Comparison of ENCODE assay signal across 8 mouse cellular contexts in genomic region chr6:65043241-65043640, GRCm38 (mm10). TPM values are rescaled to one million over a fixed set of nuclear protein-coding genes. Genes with fewer than 3 reads are reported as not detected.
DNase-seq lines count a peak whose midpoint lies in the region; ATAC-seq and TF ChIP-seq lines count a peak whose summit lies in the region.

No protein-coding gene starts in this region.

- peaks cover 30% of the 10 kb centered on the region for H3K36me3 ChIP-seq in lung, embryonic 16.5 days (ENCODE audit: control insufficient read depth, insufficient read depth, low read length)
- peaks cover 17% of the 10 kb centered on the region; the same call in 1 of the 2 replicates for H3K36me3 ChIP-seq in hindbrain, postnatal 0 days (ENCODE audit: insufficient read depth, low read length)
- H3K36me3 ChIP-seq in midbrain, embryonic 16.5 days (ENCODE audit: control insufficient read depth, insufficient read depth, low read length) = peaks cover 19% of the 10 kb centered on the region

- H3K27ac ChIP-seq in lung, embryonic 16.5 days (ENCODE audit: low read length) = peak overlapping the region; percentile 97
- H3K27ac ChIP-seq in hindbrain, postnatal 0 days = peak overlapping the region; percentile 98
- peak overlapping the region; percentile 99 for H3K27ac ChIP-seq in midbrain, embryonic 16.5 days (ENCODE audit: low read length)

- no peaks in the 10 kb centered on the region for H3K27me3 ChIP-seq in lung, embryonic 16.5 days (ENCODE audit: control insufficient read depth, insufficient read depth, low read depth, low read length)
- no peaks in the 10 kb centered on the region for H3K27me3 ChIP-seq in hindbrain, postnatal 0 days (ENCODE audit: insufficient read depth, low read length)
- no peaks in the 10 kb centered on the region for H3K27me3 ChIP-seq in midbrain, embryonic 16.5 days (ENCODE audit: control insufficient read depth, insufficient read depth, low read depth, low read length)

- H3K9me3 ChIP-seq in lung, embryonic 16.5 days (ENCODE audit: control insufficient read depth, low read length) = no peaks in the 10 kb centered on the region
- H3K9me3 ChIP-seq in hindbrain, postnatal 0 days (ENCODE audit: low read length) = no peaks in the 10 kb centered on the region
- no peaks in the 10 kb centered on the region for H3K9me3 ChIP-seq in midbrain, embryonic 16.5 days (replicated peaks; ENCODE audit: control insufficient read depth, low read length, poor library complexity, severe bottlenecking)

- peak overlapping the region; percentile 91 for H3K9ac ChIP-seq in lung, embryonic 16.5 days (ENCODE audit: low read length)
- H3K9ac ChIP-seq in hindbrain, postnatal 0 days (replicated peaks; ENCODE audit: low read length) = peak overlapping the region; percentile 98
- peak overlapping the region; percentile 99 for H3K9ac ChIP-seq in midbrain, embryonic 16.5 days (ENCODE audit: low read depth, low read length)

- peak; percentile 10; the same call in 1 of the 2 replicates for ATAC-seq in lung, embryonic 16.5 days (ENCODE audit: low read depth)
- peak; percentile 43 for ATAC-seq in common myeloid progenitor, adult 5-6 weeks (replicated peaks; ENCODE audit: low read depth, poor library complexity, severe bottlenecking)
- peak; percentile 8; the same call in 1 of the 2 replicates for ATAC-seq in hindbrain, postnatal 0 days
- ATAC-seq in midbrain, embryonic 16.5 days = no peak; the same call in 1 of the 2 replicates

- H3K4me1 ChIP-seq in lung, embryonic 16.5 days (replicated peaks; ENCODE audit: control insufficient read depth, insufficient read depth, low read length) = peaks cover 8% of the 10 kb centered on the region
- H3K4me1 ChIP-seq in hindbrain, postnatal 0 days (ENCODE audit: insufficient read depth, low read length) = no peaks in the 10 kb centered on the region
- H3K4me1 ChIP-seq in midbrain, embryonic 16.5 days (ENCODE audit: control insufficient read depth, insufficient read depth, low read length) = peaks cover 11% of the 10 kb centered on the region

- peak overlapping the region; percentile 57 for H3K4me2 ChIP-seq in lung, embryonic 16.5 days (ENCODE audit: low read depth, low read length)
- H3K4me2 ChIP-seq in hindbrain, postnatal 0 days (ENCODE audit: low read depth, low read length) = peak overlapping the region; percentile 80
- H3K4me2 ChIP-seq in midbrain, embryonic 16.5 days (ENCODE audit: low read length) = peak overlapping the region; percentile 59

- TF ChIP-seq CTCF in hindbrain, postnatal 0 days (IDR thresholded peaks at IDR 0.05; ENCODE audit: low read depth) = no peak

- H3K4me3 ChIP-seq in lung, embryonic 16.5 days (ENCODE audit: low read length) = peak overlapping the region; percentile 72
- H3K4me3 ChIP-seq in hindbrain, postnatal 0 days (ENCODE audit: low read length) = peak overlapping the region; percentile 85
- H3K4me3 ChIP-seq in midbrain, embryonic 16.5 days (ENCODE audit: low read depth, low read length) = peak overlapping the region; percentile 85

- 8% methylated on average over 7 of the region's 7 CpGs for WGBS in lung, embryonic 16.5 days
- 9% methylated on average over 7 of the region's 7 CpGs for WGBS in hindbrain, postnatal 0 days
- 4% methylated on average over 7 of the region's 7 CpGs for whole genome bisulfite sequencing in midbrain, embryonic 16.5 days

- DNase-seq in lung, postnatal 36 days = no peak
- peak; percentile 12 for DNase-seq in hindbrain, postnatal 0 days (ENCODE audit: low spot score)
- DNase-seq in frontal cortex, postnatal 14 days (ENCODE audit: low spot score in 2 of 2) = no peak
- DNase-seq in layer of hippocampus, adult 8-10 months (ENCODE audit: low spot score in 2 of 2) = no peak
- no peak for DNase-seq in layer of hippocampus, adult 9-10 months (ENCODE audit: low spot score)

RNA-seq across cellular contexts. Expression of gene Smarcad1, which starts 0.9 kb away (rescaled TPM):
- polyA plus RNA-seq in lung, embryonic 16.5 days (2015; fragmentation: Nextera tagmentation; extraction: Ambion mirVana) = 61.8 and 64.8 TPM in 2 replicates
- 83.2 and 87.5 TPM in 2 replicates for total RNA-seq in common myeloid progenitor, adult 5-6 weeks (2017)
- 36.1 and 43.2 TPM in 2 replicates for total RNA-seq in hindbrain, postnatal 0 days (2014; rRNA removed)
- 44.7 and 45.0 TPM in 2 replicates for polyA plus RNA-seq in hindbrain, postnatal 0 days (2015; fragmentation: Nextera tagmentation; extraction: Ambion mirVana)
- polyA plus RNA-seq in midbrain, embryonic 16.5 days (2015; fragmentation: Nextera tagmentation; extraction: Ambion mirVana) = 52.2 and 68.1 TPM in 2 replicates
- total RNA-seq in layer of hippocampus, adult 8-10 months (2022) = 10 to 100 TPM; 35.1 to 47.1 (median 41.9) TPM
